Mouse (Mus musculus): ENCODE data around the gene Cep131.

DNA sequence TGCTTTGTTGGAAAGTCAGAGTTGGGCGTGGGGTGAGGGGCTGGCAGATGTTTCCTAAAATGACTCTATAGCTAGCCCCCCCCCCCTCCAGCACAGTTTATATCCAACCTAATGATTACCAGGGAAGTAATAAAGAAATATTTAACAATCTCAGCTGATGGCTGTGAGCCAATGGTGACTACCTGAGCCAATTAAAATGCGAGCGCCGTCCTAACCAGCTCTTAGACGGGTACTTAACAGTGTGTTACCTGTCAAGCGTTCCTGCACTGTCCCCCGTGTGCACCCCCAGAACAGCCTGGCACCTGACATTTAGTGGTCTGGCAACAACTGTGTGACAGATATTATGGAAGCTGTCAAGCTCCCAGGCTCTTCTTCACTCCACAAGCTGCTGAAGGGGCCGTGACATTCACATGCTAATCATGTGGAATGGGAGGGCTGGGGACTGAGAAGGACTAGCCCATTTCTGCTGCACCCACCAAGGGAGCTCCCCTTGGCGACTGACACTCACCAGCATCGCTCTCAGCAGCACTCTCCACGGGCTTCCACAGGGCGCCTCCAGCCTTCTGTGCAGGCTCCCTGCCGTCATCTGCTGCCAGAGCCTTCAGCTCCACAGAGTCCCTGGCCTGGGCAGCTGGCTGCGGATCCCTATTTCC lies 23.1 kb upstream of the Cep131 start:
- TF ChIP-seq CTCF (IDR thresholded peaks at IDR 0.05; ENCODE audit: low read depth) (no peak), EP300 (IDR thresholded peaks at IDR 0.05; ENCODE audit: low read depth) (no peak)

All from liver, embryonic 14.5 days (tissue).